Mouse (Mus musculus): Measurements from ENCODE around the gene Gabarapl2. TPM values are rescaled to one million over a fixed set of nuclear protein-coding genes. Genes with fewer than 3 reads are reported as not detected.

Gene Gabarapl2
- total RNA-seq, 1 experiment = 255 TPM

DNA sequence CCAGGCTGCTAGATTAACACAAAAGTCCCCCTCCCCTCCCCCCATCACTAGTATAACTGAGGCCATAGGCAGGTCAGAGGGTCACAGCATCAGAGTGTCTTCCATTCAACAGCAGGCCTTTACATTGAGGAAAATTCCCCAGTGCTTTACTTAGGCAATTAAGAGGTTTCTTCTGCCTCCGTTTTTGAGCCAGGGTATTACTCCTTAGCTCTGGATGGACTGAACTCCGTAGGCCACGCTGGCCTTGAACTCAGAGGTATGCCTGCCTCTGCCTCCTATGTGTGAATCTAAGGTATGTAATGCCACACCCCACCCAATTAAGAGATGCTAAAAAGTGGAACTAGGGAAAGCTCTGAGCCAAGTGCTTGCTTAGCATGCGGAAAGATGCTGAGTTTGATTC is 23.0 kb downstream of the Gabarapl2 start:
- TF ChIP-seq CHD2 (IDR thresholded peaks at IDR 0.05; ENCODE audit: low read depth, low read length) (no peak), HCFC1 (IDR thresholded peaks at IDR 0.05; ENCODE audit: borderline replicate concordance, insufficient read depth, low read length) (no peak), ZNF384 (IDR thresholded peaks at IDR 0.05; ENCODE audit: low read depth, low read length) (no peak), ZC3H11A (IDR thresholded peaks at IDR 0.05; ENCODE audit: borderline replicate concordance, low read depth, low read length) (no peak), MAFK (IDR thresholded peaks at IDR 0.05; ENCODE audit: insufficient read depth, low read depth, low read length) (no peak)
- in situ Hi-C loops (cut with MboI; ENCODE audit: low sequenced_read_pairs in 2 of 2, unreplicated experiment in 2 of 2) = no loop called here
- no peak for DNase-seq (ENCODE audit: low read depth, low spot score)

DNA sequence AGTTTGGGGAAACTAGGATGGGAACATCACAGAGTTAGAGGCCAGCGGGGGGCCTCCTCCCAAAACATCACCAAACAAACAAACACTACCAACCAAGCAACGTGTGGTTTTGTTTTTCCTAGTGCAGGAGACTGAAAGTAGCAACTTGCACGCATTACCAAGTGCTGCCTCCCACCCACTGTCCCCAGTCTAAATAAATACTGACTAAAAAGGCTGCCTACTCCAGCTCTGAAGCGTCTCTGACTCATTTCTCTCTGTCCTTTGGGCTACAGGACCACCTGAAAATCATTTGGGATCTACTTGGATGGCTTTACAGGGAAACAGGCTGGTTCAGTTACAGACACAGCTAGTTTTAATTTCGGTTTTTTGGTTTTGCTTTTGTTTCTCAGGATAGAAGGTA is 23.8 kb downstream of the Gabarapl2 start:
- Histone ChIP-seq H3K36me3 (ENCODE audit: control insufficient read depth, insufficient read depth, low read length, poor library complexity, severe bottlenecking) (peaks cover 7% of the 10 kb centered on the region; the same call in 1 of the 2 replicates), H3K27ac (ENCODE audit: insufficient read depth, low read depth, low read length, poor library complexity, severe bottlenecking) (peak overlapping the region; percentile 63; the same call in 1 of the 2 replicates), H3K9me3 (ENCODE audit: control insufficient read depth, insufficient read depth, low read depth, low read length) (no peaks in the 10 kb centered on the region), H3K9ac (ENCODE audit: insufficient read depth, low read depth, low read length, poor library complexity, severe bottlenecking) (no peak overlapping the region), H3K4me1 (ENCODE audit: control insufficient read depth in 2 of 2, insufficient read depth in 2 of 2, low read length in 2 of 2, poor library complexity in 1 of 2) (peaks cover 20 to 35% of the 10 kb centered on the region in 2 experiments), H3K4me3 (ENCODE audit: insufficient read depth in 1 of 2, low read depth in 1 of 2, low read length in 2 of 2, poor library complexity in 1 of 2, severe bottlenecking in 1 of 2) (no peak overlapping the region)
- TF ChIP-seq MAFK (IDR thresholded peaks at IDR 0.05; ENCODE audit: insufficient read depth, low read depth, low read length) (no peak), HCFC1 (IDR thresholded peaks at IDR 0.05; ENCODE audit: borderline replicate concordance, insufficient read depth, low read length) (no peak), CHD2 (IDR thresholded peaks at IDR 0.05; ENCODE audit: low read depth, low read length) (no peak), ZC3H11A (IDR thresholded peaks at IDR 0.05; ENCODE audit: borderline replicate concordance, low read depth, low read length) (no peak), ZNF384 (IDR thresholded peaks at IDR 0.05; ENCODE audit: low read depth, low read length) (no peak)
- DNase-seq (ENCODE audit: low read depth, low spot score) = no peak
- in situ Hi-C loops (cut with MboI; ENCODE audit: low sequenced_read_pairs in 2 of 2, unreplicated experiment in 2 of 2) = no loop called here

More for the DNA sequence above, 23.0 kb downstream of the Gabarapl2 start:
- H3K36me3 ChIP-seq (ENCODE audit: control insufficient read depth, insufficient read depth, low read length, poor library complexity, severe bottlenecking) = peaks cover 7% of the 10 kb centered on the region; the same call in 1 of the 2 replicates
- H3K9me3 ChIP-seq (ENCODE audit: control insufficient read depth, insufficient read depth, low read depth, low read length) = no peaks in the 10 kb centered on the region
- peaks cover 15 to 35% of the 10 kb centered on the region in 2 experiments for H3K4me1 ChIP-seq (ENCODE audit: control insufficient read depth in 2 of 2, insufficient read depth in 2 of 2, low read length in 2 of 2, poor library complexity in 1 of 2)
- no peak overlapping the region; the same call in 1 of the 2 replicates for H3K9ac ChIP-seq (ENCODE audit: insufficient read depth, low read depth, low read length, poor library complexity, severe bottlenecking)
- H3K27ac ChIP-seq (ENCODE audit: insufficient read depth, low read depth, low read length, poor library complexity, severe bottlenecking) = peak overlapping the region; percentile 66; the same call in 1 of the 2 replicates
- H3K4me3 ChIP-seq (ENCODE audit: insufficient read depth in 1 of 2, low read depth in 1 of 2, low read length in 2 of 2, poor library complexity in 1 of 2, severe bottlenecking in 1 of 2) = no peak overlapping the region

DNA sequence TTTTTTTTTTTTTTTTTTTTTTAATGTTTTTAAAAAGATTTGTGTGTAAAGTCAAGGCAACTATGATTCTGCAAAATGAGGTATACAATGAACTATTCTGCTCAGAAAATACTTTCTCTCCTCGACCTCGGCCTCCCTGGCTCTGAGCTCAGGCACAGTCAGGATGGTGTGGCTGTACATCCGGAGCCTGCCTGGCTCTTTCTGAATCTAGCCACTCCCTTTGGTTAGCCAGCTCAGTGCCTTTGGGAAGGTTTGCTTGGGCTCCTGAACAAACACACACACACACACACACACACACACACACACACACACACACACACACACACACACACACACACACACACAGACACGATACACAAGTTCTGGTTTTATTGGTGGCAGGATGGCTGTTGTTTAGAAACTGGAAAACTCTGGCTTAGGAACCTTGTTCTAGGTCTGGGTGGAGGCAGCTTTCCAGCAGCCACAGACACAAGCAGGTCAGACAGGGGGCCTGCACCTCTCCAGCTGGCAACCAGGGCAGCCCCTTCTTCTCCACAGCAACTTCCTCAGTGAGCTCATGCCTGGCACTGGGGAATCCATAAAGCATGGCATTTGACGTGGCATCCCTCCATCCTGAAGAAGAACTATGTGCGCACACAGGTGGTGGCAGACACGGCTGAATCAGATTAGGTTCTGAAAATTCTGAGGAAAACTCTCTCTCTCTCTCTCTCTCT is 24.5 kb downstream of the Gabarapl2 start:
- TF ChIP-seq ZNF384 (IDR thresholded peaks at IDR 0.05; ENCODE audit: low read depth, low read length) (peak; percentile 56; the same call in 1 of the 2 replicates), CHD2 (IDR thresholded peaks at IDR 0.05; ENCODE audit: low read depth, low read length) (no peak)
- no peaks in the 10 kb centered on the region for H3K9me3 ChIP-seq (ENCODE audit: control insufficient read depth, insufficient read depth, low read depth, low read length)
- peaks cover 7% of the 10 kb centered on the region; the same call in 1 of the 2 replicates for H3K36me3 ChIP-seq (ENCODE audit: control insufficient read depth, insufficient read depth, low read length, poor library complexity, severe bottlenecking)
- no peak overlapping the region for H3K4me3 ChIP-seq (ENCODE audit: insufficient read depth in 1 of 2, low read depth in 1 of 2, low read length in 2 of 2, poor library complexity in 1 of 2, severe bottlenecking in 1 of 2)
- in situ Hi-C loops (cut with MboI; ENCODE audit: low sequenced_read_pairs in 2 of 2, unreplicated experiment in 2 of 2) = no loop called here
- no peak for DNase-seq (ENCODE audit: low read depth, low spot score)
- H3K9ac ChIP-seq (ENCODE audit: insufficient read depth, low read depth, low read length, poor library complexity, severe bottlenecking) = peak overlapping the region; percentile 34; the same call in 1 of the 2 replicates
- H3K4me1 ChIP-seq (ENCODE audit: control insufficient read depth in 2 of 2, insufficient read depth in 2 of 2, low read length in 2 of 2, poor library complexity in 1 of 2) = peaks cover 21 to 37% of the 10 kb centered on the region in 2 experiments
- H3K27ac ChIP-seq (ENCODE audit: insufficient read depth, low read depth, low read length, poor library complexity, severe bottlenecking) = peak overlapping the region; percentile 63; the same call in 1 of the 2 replicates

DNA sequence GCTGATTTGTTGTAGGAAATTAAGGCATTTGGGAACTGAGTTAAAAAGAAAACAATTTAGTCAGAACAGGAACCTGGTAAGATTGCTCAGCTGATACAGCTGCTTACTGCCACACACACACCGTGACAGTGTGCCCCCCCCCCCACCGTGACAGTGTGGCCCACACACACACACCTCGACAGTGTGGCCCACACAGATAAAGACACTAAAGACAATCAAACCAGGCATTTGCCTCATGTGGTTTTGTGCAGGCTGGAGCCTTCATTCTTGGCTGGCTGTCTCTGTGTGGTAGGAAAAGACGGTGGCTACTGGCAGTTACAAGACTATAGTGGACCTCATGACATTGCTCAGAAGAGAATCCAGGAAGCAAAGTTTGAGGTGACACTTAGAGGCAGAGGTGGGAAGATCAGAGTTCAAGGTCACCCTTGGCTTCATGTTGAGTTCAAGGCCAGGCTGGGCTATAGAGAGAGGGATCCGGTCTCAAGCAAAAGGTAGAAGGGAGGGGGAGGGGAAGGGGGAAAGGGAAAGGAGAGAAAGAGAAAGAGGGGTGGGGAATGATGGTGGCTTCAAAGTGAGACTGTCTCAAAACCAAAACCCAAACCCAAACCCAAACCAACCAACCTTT is 26.9 kb downstream of the Gabarapl2 start:
- TF ChIP-seq HCFC1 (IDR thresholded peaks at IDR 0.05; ENCODE audit: borderline replicate concordance, insufficient read depth, low read length) (no peak), MAFK (IDR thresholded peaks at IDR 0.05; ENCODE audit: insufficient read depth, low read depth, low read length) (no peak), CHD2 (IDR thresholded peaks at IDR 0.05; ENCODE audit: low read depth, low read length) (no peak), ZNF384 (IDR thresholded peaks at IDR 0.05; ENCODE audit: low read depth, low read length) (no peak), ZC3H11A (IDR thresholded peaks at IDR 0.05; ENCODE audit: borderline replicate concordance, low read depth, low read length) (no peak)
- 0 out of 2 replicates have a peak overlapping the region, but pooled peaks have one; percentile 18 for H3K27ac ChIP-seq (ENCODE audit: insufficient read depth, low read depth, low read length, poor library complexity, severe bottlenecking)
- no peak overlapping the region for H3K4me3 ChIP-seq (ENCODE audit: insufficient read depth in 1 of 2, low read depth in 1 of 2, low read length in 2 of 2, poor library complexity in 1 of 2, severe bottlenecking in 1 of 2)
- no peak for DNase-seq (ENCODE audit: low read depth, low spot score)
- H3K9me3 ChIP-seq (ENCODE audit: control insufficient read depth, insufficient read depth, low read depth, low read length) = no peaks in the 10 kb centered on the region
- peaks cover 19 to 28% of the 10 kb centered on the region in 2 experiments for H3K4me1 ChIP-seq (ENCODE audit: control insufficient read depth in 2 of 2, insufficient read depth in 2 of 2, low read length in 2 of 2, poor library complexity in 1 of 2)
- no peak overlapping the region for H3K9ac ChIP-seq (ENCODE audit: insufficient read depth, low read depth, low read length, poor library complexity, severe bottlenecking)
- H3K36me3 ChIP-seq (ENCODE audit: control insufficient read depth, insufficient read depth, low read length, poor library complexity, severe bottlenecking) = peaks cover 15% of the 10 kb centered on the region; the same call in 1 of the 2 replicates
- in situ Hi-C loops (cut with MboI; ENCODE audit: low sequenced_read_pairs in 2 of 2, unreplicated experiment in 2 of 2) = no loop called here

Measured in ES-E14 (cell line).